Mouse (Mus musculus): ENCODE measurements around the gene B4galt5. TPM values are rescaled to one million over a fixed set of nuclear protein-coding genes. Genes with fewer than 3 reads are reported as not detected.

The B4galt5 gene
- total and polyA plus RNA-seq, 2 experiments from 2014 or later, result 6.5 to 24.2 TPM

GRCm38 (mm10) chr2:167280986-167281310 is 68.0 kb downstream of the B4galt5 start:
- TF ChIP-seq EP300 (IDR thresholded peaks at IDR 0.05; ENCODE audit: low read depth), result no peak
- no peak for TF ChIP-seq CTCF (IDR thresholded peaks at IDR 0.05; ENCODE audit: low read depth)
- Histone ChIP-seq H3K4me1 (ENCODE audit: control insufficient read depth, insufficient read depth) (no peaks in the 10 kb centered on the region), H3K27me3 (ENCODE audit: control insufficient read depth, insufficient read depth, low read length) (0 out of 2 replicates have a peak, but pooled peaks cover 5% of the 10 kb centered on the region), H3K4me3 (ENCODE audit: low read depth, low read length) (no peak overlapping the region), H3K36me3 (replicated peaks; ENCODE audit: control insufficient read depth, insufficient read depth, low read length) (no peaks in the 10 kb centered on the region), H3K27ac (ENCODE audit: low read depth) (no peak overlapping the region), H3K4me2 (ENCODE audit: low read depth, low read length) (no peak overlapping the region), H3K9me3 (replicated peaks; ENCODE audit: control insufficient read depth, low read length) (no peaks in the 10 kb centered on the region), H3K9ac (replicated peaks; ENCODE audit: low read depth, low read length) (no peak overlapping the region)
- ATAC-seq (ENCODE audit: insufficient read depth, low read depth) (no peak), DNase-seq (ENCODE audit: low spot score) (no peak)
- WGBS, result 70% methylated on average over 4 of the region's 4 CpGs

GRCm38 (mm10) chr2:167280090-167280985 is 68.6 kb downstream of the B4galt5 start:
- DNase-seq (ENCODE audit: low spot score) (peak; percentile 62), ATAC-seq (ENCODE audit: insufficient read depth, low read depth) (0 out of 2 replicates have a peak, but pooled peaks have one; percentile 55)
- no peak overlapping the region for H3K9ac ChIP-seq (replicated peaks; ENCODE audit: low read depth, low read length)
- no peak overlapping the region for H3K27ac ChIP-seq (ENCODE audit: low read depth)
- no peaks in the 10 kb centered on the region for H3K36me3 ChIP-seq (replicated peaks; ENCODE audit: control insufficient read depth, insufficient read depth, low read length)
- H3K4me3 ChIP-seq (ENCODE audit: low read depth, low read length), result no peak overlapping the region
- TF ChIP-seq EP300 (IDR thresholded peaks at IDR 0.05; ENCODE audit: low read depth) (no peak), CTCF (IDR thresholded peaks at IDR 0.05; ENCODE audit: low read depth) (peak; percentile 97)
- H3K27me3 ChIP-seq (ENCODE audit: control insufficient read depth, insufficient read depth, low read length), result 0 out of 2 replicates have a peak, but pooled peaks cover 5% of the 10 kb centered on the region
- H3K4me1 ChIP-seq (ENCODE audit: control insufficient read depth, insufficient read depth), result no peaks in the 10 kb centered on the region
- no peaks in the 10 kb centered on the region for H3K9me3 ChIP-seq (replicated peaks; ENCODE audit: control insufficient read depth, low read length)
- WGBS, result 37% methylated on average over 26 of the region's 26 CpGs
- no peak overlapping the region for H3K4me2 ChIP-seq (ENCODE audit: low read depth, low read length)

- ATAC-seq (ENCODE audit: insufficient read depth, low read depth), result peak; percentile 38; the same call in 1 of the 2 replicates
- H3K4me2 ChIP-seq (ENCODE audit: low read depth, low read length), result no peak overlapping the region
- H3K9ac ChIP-seq (replicated peaks; ENCODE audit: low read depth, low read length), result no peak overlapping the region
- no peaks in the 10 kb centered on the region for H3K4me1 ChIP-seq (ENCODE audit: control insufficient read depth, insufficient read depth)
- H3K4me3 ChIP-seq (ENCODE audit: low read depth, low read length), result no peak overlapping the region
- DNase-seq (ENCODE audit: low spot score), result peak; percentile 54
- H3K27ac ChIP-seq (ENCODE audit: low read depth), result no peak overlapping the region
- no peaks in the 10 kb centered on the region for H3K9me3 ChIP-seq (replicated peaks; ENCODE audit: control insufficient read depth, low read length)
- 50% methylated on average over 17 of the region's 17 CpGs for WGBS
- TF ChIP-seq CTCF (IDR thresholded peaks at IDR 0.05; ENCODE audit: low read depth) (peak; percentile 87), EP300 (IDR thresholded peaks at IDR 0.05; ENCODE audit: low read depth) (no peak)
- H3K36me3 ChIP-seq (replicated peaks; ENCODE audit: control insufficient read depth, insufficient read depth, low read length), result no peaks in the 10 kb centered on the region
- 0 out of 2 replicates have a peak, but pooled peaks cover 5% of the 10 kb centered on the region for H3K27me3 ChIP-seq (ENCODE audit: control insufficient read depth, insufficient read depth, low read length)
These were observed 70.0 kb downstream of the B4galt5 start for GRCm38 (mm10) chr2:167278751-167279526.

GRCm38 (mm10) chr2:167278011-167278410 is 71.0 kb downstream of the B4galt5 start:
- Histone ChIP-seq H3K9ac (replicated peaks; ENCODE audit: low read depth, low read length) (no peak overlapping the region), H3K4me1 (ENCODE audit: control insufficient read depth, insufficient read depth) (no peaks in the 10 kb centered on the region), H3K9me3 (replicated peaks; ENCODE audit: control insufficient read depth, low read length) (no peaks in the 10 kb centered on the region), H3K4me3 (ENCODE audit: low read depth, low read length) (no peak overlapping the region), H3K27me3 (ENCODE audit: control insufficient read depth, insufficient read depth, low read length) (0 out of 2 replicates have a peak, but pooled peaks cover 5% of the 10 kb centered on the region), H3K36me3 (replicated peaks; ENCODE audit: control insufficient read depth, insufficient read depth, low read length) (no peaks in the 10 kb centered on the region), H3K4me2 (ENCODE audit: low read depth, low read length) (no peak overlapping the region), H3K27ac (ENCODE audit: low read depth) (no peak overlapping the region)
- TF ChIP-seq EP300 (IDR thresholded peaks at IDR 0.05; ENCODE audit: low read depth), result no peak
- TF ChIP-seq CTCF (IDR thresholded peaks at IDR 0.05; ENCODE audit: low read depth), result no peak
- DNase-seq (ENCODE audit: low spot score) (no peak), ATAC-seq (ENCODE audit: insufficient read depth, low read depth) (no peak)
- 64% methylated on average over 7 of the region's 7 CpGs for WGBS

GRCm38 (mm10) chr2:167277026-167277425 is 72.0 kb downstream of the B4galt5 start:
- Histone ChIP-seq H3K9me3 (replicated peaks; ENCODE audit: control insufficient read depth, low read length) (no peaks in the 10 kb centered on the region), H3K27ac (ENCODE audit: low read depth) (no peak overlapping the region), H3K27me3 (ENCODE audit: control insufficient read depth, insufficient read depth, low read length) (0 out of 2 replicates have a peak, but pooled peaks cover 5% of the 10 kb centered on the region), H3K36me3 (replicated peaks; ENCODE audit: control insufficient read depth, insufficient read depth, low read length) (no peaks in the 10 kb centered on the region), H3K4me1 (ENCODE audit: control insufficient read depth, insufficient read depth) (no peaks in the 10 kb centered on the region), H3K9ac (replicated peaks; ENCODE audit: low read depth, low read length) (no peak overlapping the region), H3K4me3 (ENCODE audit: low read depth, low read length) (no peak overlapping the region), H3K4me2 (ENCODE audit: low read depth, low read length) (no peak overlapping the region)
- no peak for TF ChIP-seq EP300 (IDR thresholded peaks at IDR 0.05; ENCODE audit: low read depth)
- no peak for TF ChIP-seq CTCF (IDR thresholded peaks at IDR 0.05; ENCODE audit: low read depth)
- DNase-seq (ENCODE audit: low spot score) (no peak), ATAC-seq (ENCODE audit: insufficient read depth, low read depth) (no peak)
- 81% methylated on average over 13 of the region's 13 CpGs for WGBS

Data from heart, postnatal 0 days (tissue).